Mouse (Mus musculus) bone marrow macrophage, adult 2 months (primary cell): ENCODE results near the gene Hnrnpll. TPM values are rescaled to one million over a fixed set of nuclear protein-coding genes. Genes with fewer than 3 reads are reported as not detected.

Source experiments
- H3K27ac ChIP-seq: 2 replicates; pipeline ENCODE4 v1.5.1; 2012; ENCODE audit warnings: low read depth, low read length; ENCODE audit not compliant: insufficient read depth
- H3K4me1 ChIP-seq: 2 replicates; pipeline ENCODE4 v1.6.1; 2012; ENCODE audit warnings: low read length; ENCODE audit not compliant: control insufficient read depth, insufficient read depth
- H3K4me3 ChIP-seq: 2 replicates; pipeline ENCODE4 v1.5.1; 2012; ENCODE audit warnings: mild to moderate bottlenecking, low read length, moderate library complexity; ENCODE audit not compliant: insufficient read depth
- CTCF ChIP-seq: IDR thresholded peaks from 2 replicates; pipeline ENCODE4 v1.5.1; 2012; ENCODE audit warnings: low read depth, mild to moderate bottlenecking, low read length, moderate library complexity
- POLR2A ChIP-seq: IDR thresholded peaks from 2 replicates; pipeline ENCODE4 v1.6.1; 2012; ENCODE audit warnings: mild to moderate bottlenecking, low read depth, low read length, borderline replicate concordance
- polyA plus RNA-seq: library from polyadenylated mRNA; stranded (reverse); fragments of >200 nt; gene quantifications from 2 replicates; pipeline ENCODE4 v1.2.4, GENCODE M21; 2012; ENCODE audit not compliant: missing spikeins, insufficient read depth, insufficient read length

Gene Hnrnpll
- polyA plus RNA-seq, 1 experiment, result 44.9 TPM

DNA sequence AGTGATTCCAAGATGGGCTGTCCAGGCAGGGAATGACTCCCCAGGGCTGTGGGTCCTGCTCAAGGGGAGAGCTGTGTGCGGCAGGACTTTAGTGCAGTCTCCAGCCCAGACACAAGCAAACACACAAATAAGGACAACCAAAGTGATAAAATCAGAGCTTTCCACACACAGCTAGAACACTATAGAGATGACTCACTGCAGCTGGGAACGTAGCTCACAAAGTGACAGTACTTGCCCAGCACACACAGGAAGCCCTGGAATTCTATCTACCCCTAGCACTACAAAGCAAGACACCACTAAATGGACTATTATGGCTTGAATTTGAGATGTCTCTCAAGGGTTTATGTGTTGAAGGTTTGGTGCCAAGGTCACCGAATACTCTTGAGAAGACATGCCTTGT lies 26.0 kb upstream of the Hnrnpll start:
- H3K4me3 ChIP-seq, result no peak overlapping the region
- peaks cover 14% of the 10 kb centered on the region for H3K4me1 ChIP-seq
- H3K27ac ChIP-seq, result no peak overlapping the region
- TF ChIP-seq POLR2A, result no peak
- TF ChIP-seq CTCF, result no peak

DNA sequence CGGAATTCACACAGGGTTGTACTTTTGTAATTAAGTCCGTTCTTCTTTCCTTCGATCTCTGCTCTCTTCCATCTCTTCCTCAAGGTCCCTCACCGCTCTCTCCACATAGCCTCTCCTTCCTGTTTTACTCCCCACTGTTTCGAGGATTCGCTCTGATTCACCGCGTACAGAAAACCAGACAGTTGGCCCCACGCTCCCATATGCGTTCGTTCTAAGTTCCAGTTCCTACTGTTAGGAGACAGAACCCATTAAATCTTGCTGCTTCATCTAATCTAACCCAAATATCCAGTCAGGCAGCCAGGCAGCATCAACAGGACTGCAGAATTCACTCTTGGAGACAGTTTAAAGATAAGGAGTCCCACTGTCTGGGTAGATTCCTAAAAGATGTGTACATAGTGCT lies 24.5 kb upstream of the Hnrnpll start:
- TF ChIP-seq POLR2A (no peak), CTCF (no peak)

DNA sequence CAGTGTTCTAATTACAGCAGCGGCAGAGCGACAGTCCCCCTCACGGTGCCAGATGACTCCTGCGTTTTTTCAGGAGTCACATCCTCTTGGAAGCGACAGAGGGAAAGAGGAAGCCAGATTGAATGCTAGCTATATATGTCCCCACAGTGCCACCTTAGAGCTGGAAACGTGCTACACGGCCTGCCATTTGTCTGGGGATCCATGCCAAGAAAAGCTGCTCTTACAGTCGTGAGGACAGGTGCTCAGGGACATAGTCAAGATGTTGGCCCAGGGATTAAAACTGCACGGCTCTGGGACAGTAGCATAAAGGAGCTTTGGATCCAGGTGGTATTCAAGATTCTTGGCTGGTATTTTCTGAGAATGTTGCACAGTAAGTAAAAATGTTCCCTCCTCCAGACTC lies 22.3 kb upstream of the Hnrnpll start:
- H3K4me1 ChIP-seq, result peaks cover 12% of the 10 kb centered on the region
- TF ChIP-seq CTCF (no peak), POLR2A (no peak)
- 0 out of 2 replicates have a peak overlapping the region, but pooled peaks have one; percentile 10 for H3K27ac ChIP-seq
- H3K4me3 ChIP-seq, result no peak overlapping the region

More for the DNA sequence above, 24.5 kb upstream of the Hnrnpll start:
- Histone ChIP-seq H3K27ac (no peak overlapping the region), H3K4me1 (peaks cover 12% of the 10 kb centered on the region), H3K4me3 (no peak overlapping the region)

DNA sequence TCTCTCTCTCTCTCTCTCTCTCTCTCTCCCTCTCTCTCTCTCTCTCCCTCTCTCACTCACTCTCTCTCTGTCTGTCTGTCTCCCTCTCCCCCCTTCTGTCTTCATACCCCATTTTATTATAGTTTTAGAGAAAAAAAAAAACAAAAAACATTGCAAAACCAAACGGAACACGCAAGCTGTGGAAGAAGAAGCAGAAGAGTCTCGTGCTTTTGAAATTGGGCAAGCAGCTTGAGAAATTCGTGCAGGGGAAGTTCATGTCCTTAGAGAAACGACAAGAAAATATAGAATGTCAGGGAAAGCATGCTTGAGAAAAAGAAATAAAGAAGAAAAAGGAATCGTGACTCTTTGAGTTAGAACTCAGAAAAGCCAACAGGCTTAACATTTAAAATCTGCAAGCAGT lies 21.1 kb upstream of the Hnrnpll start:
- Histone ChIP-seq H3K27ac (peak overlapping the region; percentile 89), H3K4me1 (peaks cover 14% of the 10 kb centered on the region), H3K4me3 (no peak overlapping the region)
- no peak for TF ChIP-seq CTCF
- no peak for TF ChIP-seq POLR2A

DNA sequence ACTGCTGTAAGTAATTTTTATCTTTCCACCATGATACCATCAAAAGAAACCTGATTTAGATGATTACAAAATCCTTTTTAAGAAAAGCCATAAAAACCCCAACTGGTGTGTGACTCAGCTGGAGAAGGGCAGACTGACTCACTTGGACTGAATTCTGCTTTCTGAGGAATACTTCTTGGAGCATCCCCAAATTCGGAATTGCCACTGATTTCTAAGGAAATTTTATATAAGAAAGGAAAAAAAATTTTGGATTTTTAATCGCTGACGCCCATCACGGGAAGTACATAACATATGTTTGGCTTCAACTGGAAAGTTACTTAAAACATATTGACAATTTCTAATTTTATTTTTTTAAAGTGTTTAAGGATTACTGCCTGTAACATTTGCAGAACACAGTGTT lies 16.6 kb upstream of the Hnrnpll start:
- TF ChIP-seq POLR2A (no peak), CTCF (no peak)
- no peak overlapping the region for H3K4me3 ChIP-seq
- H3K27ac ChIP-seq, result no peak overlapping the region
- peaks cover 8% of the 10 kb centered on the region for H3K4me1 ChIP-seq

DNA sequence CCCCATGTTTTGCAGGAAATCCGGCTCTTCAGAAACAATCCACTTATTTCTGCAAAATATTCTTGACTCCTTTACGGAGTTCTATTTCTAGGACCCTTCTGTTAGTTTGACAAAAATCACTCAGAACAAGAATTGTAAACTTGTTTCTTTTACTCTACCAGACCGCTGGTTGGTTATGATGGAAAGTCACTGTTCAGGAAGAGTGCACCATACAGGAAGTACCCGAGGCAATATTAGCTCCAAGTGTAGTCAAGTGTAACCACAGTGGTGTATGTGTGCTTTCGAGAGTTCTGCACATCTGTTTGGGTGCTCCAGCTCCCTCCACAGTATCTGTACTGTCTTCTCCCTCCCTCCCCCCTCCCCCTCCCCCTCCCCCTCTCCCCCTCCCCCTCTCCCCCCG lies 5.1 kb upstream of the Hnrnpll start:
- TF ChIP-seq CTCF, result no peak
- Histone ChIP-seq H3K4me1 (peaks cover 4% of the 10 kb centered on the region; the same call in 1 of the 2 replicates), H3K4me3 (no peak overlapping the region), H3K27ac (no peak overlapping the region)

DNA sequence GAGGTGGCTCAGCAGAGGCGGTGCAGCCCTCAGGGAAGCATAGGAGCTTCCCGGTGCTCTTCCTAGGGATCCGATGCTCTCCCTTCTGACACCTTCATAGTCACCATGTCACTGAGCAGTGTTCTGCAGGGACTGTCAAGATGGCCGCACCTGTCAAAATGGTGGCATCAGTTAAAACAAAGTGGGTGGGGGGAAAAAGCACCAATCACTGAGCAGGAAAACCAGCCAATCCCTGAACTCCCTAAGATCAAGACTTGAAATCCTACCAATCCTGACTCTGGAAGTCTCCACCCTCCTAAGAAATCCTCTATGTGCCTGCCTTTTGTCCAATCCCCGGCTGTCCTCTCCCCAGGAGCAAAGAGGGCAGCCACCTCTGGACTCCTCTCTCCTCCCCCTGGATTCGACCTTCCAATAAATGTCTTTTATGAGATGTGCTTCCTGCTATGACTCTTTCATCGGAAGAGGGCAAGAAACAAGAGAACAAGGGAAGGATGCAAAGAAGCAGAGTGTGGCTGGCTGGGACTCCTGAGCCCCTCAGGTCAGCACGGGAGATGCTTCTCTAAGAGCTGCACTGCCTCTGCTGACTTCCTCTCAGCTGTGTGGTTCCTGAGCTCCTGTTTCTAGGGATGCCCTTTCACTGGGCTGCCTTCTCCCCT lies 1.8 kb upstream of the Hnrnpll start:
- Histone ChIP-seq H3K4me3 (no peak overlapping the region), H3K27ac (no peak overlapping the region), H3K4me1 (peaks cover 4% of the 10 kb centered on the region; the same call in 1 of the 2 replicates)
- TF ChIP-seq POLR2A (no peak), CTCF (no peak)

DNA sequence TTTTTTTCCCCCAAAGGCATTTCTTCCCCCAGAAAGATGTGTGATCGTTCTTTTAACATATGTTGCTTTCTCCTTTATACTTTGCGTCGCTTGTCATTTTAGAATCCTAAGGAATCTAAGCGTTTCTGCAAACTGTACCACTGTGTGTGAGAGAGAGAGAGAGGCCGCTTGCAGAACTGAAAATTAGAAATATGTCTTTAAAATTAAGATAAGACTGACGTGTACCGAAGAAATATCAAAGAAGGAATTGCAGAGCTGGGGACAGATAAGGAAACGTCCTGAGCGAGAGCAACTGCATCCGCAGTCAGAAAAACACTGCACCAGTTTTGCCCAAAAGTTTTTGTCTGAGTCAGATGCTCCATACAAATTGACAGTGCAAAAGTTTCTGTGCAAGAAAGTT lies 1.3 kb upstream of the Hnrnpll start:
- TF ChIP-seq CTCF, result no peak
- no peak for TF ChIP-seq POLR2A
- Histone ChIP-seq H3K4me1 (peaks cover 6% of the 10 kb centered on the region), H3K4me3 (no peak overlapping the region), H3K27ac (no peak overlapping the region)

DNA sequence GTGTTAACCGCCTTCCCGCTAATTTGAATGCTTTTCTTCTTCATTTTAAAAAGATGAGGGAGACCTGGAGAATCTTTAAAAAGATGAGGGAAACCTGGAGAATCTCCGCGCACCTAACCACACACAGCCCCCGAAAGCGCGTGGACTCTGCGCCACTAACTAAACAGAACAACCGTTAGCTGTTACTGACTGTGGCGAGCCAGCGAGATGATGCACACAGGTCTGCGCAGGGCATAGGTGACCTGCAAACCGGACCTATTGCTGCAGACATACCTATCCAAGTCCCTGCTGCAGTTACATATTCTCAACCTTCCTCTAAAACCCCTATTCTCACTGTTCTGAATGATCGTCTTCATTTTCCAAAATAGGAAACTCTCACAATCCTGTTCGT lies 481 bp upstream of the Hnrnpll start:
- Histone ChIP-seq H3K4me3 (peak overlapping the region; percentile 61), H3K4me1 (peaks cover 9% of the 10 kb centered on the region), H3K27ac (peak overlapping the region; percentile 72)
- no peak for TF ChIP-seq POLR2A
- TF ChIP-seq CTCF, result no peak

DNA sequence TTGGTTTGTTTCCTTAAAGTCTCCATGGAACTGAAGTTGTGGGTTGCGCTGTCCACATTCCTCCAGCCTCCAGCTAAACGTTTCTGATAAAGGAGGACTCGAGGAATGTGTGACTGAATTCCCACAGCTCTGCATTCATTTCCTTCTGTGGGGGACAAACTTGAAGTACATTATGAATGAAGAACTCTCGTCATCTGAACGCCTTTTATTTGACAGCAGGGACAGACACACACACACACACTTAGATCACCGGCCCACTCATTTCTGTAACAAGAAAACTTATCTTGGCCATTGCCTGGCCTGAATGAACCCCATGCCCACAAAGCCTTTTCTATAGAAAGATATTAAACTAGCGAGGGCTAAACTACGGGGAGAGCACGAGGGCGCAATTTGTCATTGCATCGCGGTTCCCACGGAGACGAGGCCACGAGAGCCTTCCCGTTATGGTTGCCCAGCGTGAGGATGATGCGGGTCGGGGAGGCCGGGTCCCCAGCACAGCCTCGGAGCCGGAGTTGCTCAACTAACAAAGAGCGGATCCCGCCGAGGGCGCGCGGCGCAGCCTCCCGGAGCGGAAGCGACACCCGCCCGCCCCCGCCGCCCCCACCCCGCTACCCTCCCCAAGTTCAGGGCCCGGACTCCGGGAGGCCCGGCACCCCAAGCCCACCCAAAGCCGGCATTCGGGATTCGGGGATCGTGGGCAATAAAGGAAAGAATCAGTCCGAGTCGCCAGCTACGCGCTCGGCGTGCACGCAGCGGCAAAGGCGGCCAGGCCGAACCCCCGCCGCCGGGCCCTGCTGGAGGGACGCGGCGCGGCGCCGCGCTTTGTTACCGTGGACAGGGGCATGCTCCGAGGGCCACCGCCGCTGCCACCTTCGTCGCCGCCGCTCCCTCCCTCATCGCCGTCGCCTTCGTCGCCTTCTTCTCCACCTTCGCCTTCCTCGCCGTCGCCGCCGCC lies 1.0 kb downstream of the Hnrnpll start:
- TF ChIP-seq CTCF (no peak), POLR2A (no peak)

More for the DNA sequence above, 1.0 kb downstream of the Hnrnpll start:
- Histone ChIP-seq H3K4me1 (peaks cover 9% of the 10 kb centered on the region), H3K4me3 (peak overlapping the region; percentile 89), H3K27ac (peak overlapping the region; percentile 98)
